Mouse (Mus musculus) gastrocnemius, postnatal 10 days (tissue): ENCODE measurements around the gene Asphd1. TPM values are rescaled to one million over a fixed set of nuclear protein-coding genes. Genes with fewer than 3 reads are reported as not detected.

Experiments
- DNase-seq: peaks from one replicate; pipeline ENCODE4 v3.0.0; 2021; ENCODE audit warnings: mixed read lengths
- total RNA-seq, 2 experiments: library from RNA; stranded (reverse); gene quantifications; 2 replicates each; pipeline ENCODE4 v1.2.3; 2021

Gene Asphd1
- total RNA-seq, 2 experiments from 2014 or later: 0.35 TPM; not detected in 1

- DNase-seq: no peak
These were observed 52.5 kb downstream of the Asphd1 start for GRCm38 (mm10) chr7:126896912-126897311.

Other genes starting within 250 kb of the Asphd1 start
- 1 to 10 TPM; 5.0 to 7.0 TPM for gene Coro1a, start 241.8 kb downstream of the Asphd1 start, total RNA-seq
- 10 to 100 TPM; 43.7 to 54.7 TPM for gene Mapk3, start 190.0 kb downstream of the Asphd1 start, total RNA-seq
- gene Gdpd3, start 183.2 kb downstream of the Asphd1 start, total RNA-seq: 1 to 10 TPM; 1.0 to 4.0 TPM
- gene Ypel3, start 172.6 kb downstream of the Asphd1 start, total RNA-seq: 10 to 100 TPM; 56.3 to 62.9 TPM
- gene Tbx6, start 168.1 kb downstream of the Asphd1 start, total RNA-seq: under 1 TPM; 0.38 to 0.75 TPM
- gene Ppp4c, start 157.1 kb downstream of the Asphd1 start, total RNA-seq: 10 to 100 TPM; 44.2 to 48.8 TPM
- gene Fam57b, start 151.9 kb downstream of the Asphd1 start, total RNA-seq: 10 to 100 TPM; 10.3 to 10.5 TPM
- not detected for gene 4930451I11Rik, start 117.9 kb downstream of the Asphd1 start, total RNA-seq
- under 1 TPM; 0.14 to 0.68 TPM for gene Doc2a, start 102.2 kb downstream of the Asphd1 start, total RNA-seq
- 10 to 100 TPM; 11.9 to 18.1 TPM for gene Hirip3, start 87.6 kb downstream of the Asphd1 start, total RNA-seq
- gene Ino80e, start 87.2 kb downstream of the Asphd1 start, total RNA-seq: 10 to 100 TPM; 18.6 to 23.6 TPM
- gene Taok2, start 64.9 kb downstream of the Asphd1 start, total RNA-seq: 10 to 100 TPM; 40.2 to 52.3 TPM
- 10 to 100 TPM; 16.2 to 17.3 TPM for gene Tmem219, start 26.7 kb downstream of the Asphd1 start, total RNA-seq
- gene Kctd13, start 20.7 kb downstream of the Asphd1 start, total RNA-seq: 1 to 10 TPM; 3.7 to 5.0 TPM
- 10 to 100 TPM in 1 of 2 experiments, 1 to 10 TPM in 1; 5.9 to 10.5 TPM for gene Sez6l2, start 981 bp upstream of the Asphd1 start, total RNA-seq
- 10 to 100 TPM; 38.3 to 39.9 TPM for gene Cdipt, start 26.3 kb upstream of the Asphd1 start, total RNA-seq
- under 1 TPM; 0.42 to 0.45 TPM for gene Cdiptos, start 26.5 kb upstream of the Asphd1 start, total RNA-seq
- 10 to 100 TPM; 23.3 to 28.3 TPM for gene Mvp, start 65.0 kb upstream of the Asphd1 start, total RNA-seq
- gene Pagr1b, start 66.9 kb upstream of the Asphd1 start, total RNA-seq: 1 to 10 TPM in 1 of 2 experiments, not detected in 1; 1.5 TPM
- 1 to 10 TPM; 2.5 to 8.2 TPM for gene Pagr1a, start 67.8 kb upstream of the Asphd1 start, total RNA-seq
- 10 to 100 TPM; 17.5 to 23.1 TPM for gene Gm42742, start 71.5 kb upstream of the Asphd1 start, total RNA-seq
- gene Prrt2, start 71.6 kb upstream of the Asphd1 start, total RNA-seq: 1 to 10 TPM; 1.9 to 4.6 TPM
- gene Maz, start 77.5 kb upstream of the Asphd1 start, total RNA-seq: 10 to 100 TPM; 75.6 to 92.8 TPM
- 10 to 100 TPM; 10.8 to 12.5 TPM for gene Kif22, start 92.9 kb upstream of the Asphd1 start, total RNA-seq
- not detected for gene Zg16, start 137.7 kb upstream of the Asphd1 start, total RNA-seq
- gene AI467606, start 141.8 kb upstream of the Asphd1 start, total RNA-seq: 1 to 10 TPM in 1 of 2 experiments, under 1 TPM in 1; 0.59 to 2.1 TPM
- 1 to 10 TPM; 1.9 to 2.3 TPM for gene Qprt, start 172.6 kb upstream of the Asphd1 start, total RNA-seq
- under 1 TPM; 0.16 to 0.86 TPM for gene Spn, start 188.2 kb upstream of the Asphd1 start, total RNA-seq
- gene Cd2bp2, start 246.5 kb upstream of the Asphd1 start, total RNA-seq: 10 to 100 TPM; 36.7 to 41.1 TPM